ENCODE assay signal across 8 mouse cellular contexts in the genomic region with DNA sequence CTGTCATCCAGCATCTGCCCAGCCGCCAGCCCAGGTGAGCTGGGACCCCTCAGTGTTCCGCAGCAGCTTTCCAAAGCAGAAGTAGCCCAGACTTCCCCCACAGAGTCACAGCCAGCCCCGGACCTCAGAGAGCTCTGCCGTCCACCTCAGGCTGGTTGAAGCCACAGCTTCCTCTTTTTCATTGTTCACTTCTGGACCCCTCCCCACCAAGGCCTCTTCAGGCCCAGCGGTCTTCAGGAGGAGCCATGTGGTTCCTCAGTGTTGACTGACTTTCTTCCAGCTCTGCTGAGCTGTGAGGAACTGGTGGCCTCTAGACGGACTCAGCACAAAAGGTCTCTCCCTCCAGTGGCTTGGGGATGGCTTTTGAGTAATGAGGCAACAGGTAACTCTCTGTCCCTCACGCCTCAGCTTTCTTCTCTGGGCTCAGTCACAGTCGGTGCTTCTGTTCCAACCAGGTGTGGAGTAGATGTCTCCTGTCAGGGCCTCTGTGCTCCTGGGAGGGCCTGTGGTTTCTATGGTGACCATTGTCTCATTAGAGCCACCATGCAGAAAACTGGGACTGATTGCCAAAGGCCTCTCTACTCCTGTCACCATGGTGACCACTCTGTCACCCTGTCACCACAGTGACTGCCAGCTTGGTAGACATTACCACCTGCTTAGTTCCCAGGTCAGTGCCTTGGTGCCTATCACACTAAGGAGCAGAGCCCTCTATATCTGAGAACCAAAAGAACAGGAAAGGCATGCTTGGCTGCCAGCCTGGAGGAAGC. TPM values are rescaled to one million over a fixed set of nuclear protein-coding genes. Genes with fewer than 3 reads are reported as not detected.
A peak's percentile ranks its signal among the peaks of the same experiment; 100 is the strongest.
DNase-seq lines count a peak whose midpoint lies in the region; ATAC-seq and TF ChIP-seq lines count a peak whose summit lies in the region.

A gene (minus strand): TSS at position 496 of the 767 bp plus-strand sequence.

- no peak within 1 kb of the TSS for H3K4me3 ChIP-seq in forebrain, embryonic 14.5 days (ENCODE audit: low read depth, low read length)
- H3K4me3 ChIP-seq in liver, embryonic 16.5 days (ENCODE audit: low read depth, low read length), result no peak within 1 kb of the TSS
- no peak within 1 kb of the TSS for H3K4me3 ChIP-seq in kidney, adult 2 months (ENCODE audit: insufficient read depth, low read depth, low read length)

- no peaks in the 10 kb centered on the region for H3K27me3 ChIP-seq in forebrain, embryonic 14.5 days (replicated peaks; ENCODE audit: control insufficient read depth, insufficient read depth, low read length)
- no peaks in the 10 kb centered on the region for H3K27me3 ChIP-seq in liver, embryonic 16.5 days (ENCODE audit: control insufficient read depth, insufficient read depth, low read depth, low read length)
- H3K27me3 ChIP-seq in kidney, adult 2 months (replicated peaks; ENCODE audit: control insufficient read depth, insufficient read depth, low read length), result no peaks in the 10 kb centered on the region

- H3K4me1 ChIP-seq in forebrain, embryonic 14.5 days (ENCODE audit: control insufficient read depth, insufficient read depth, low read length), result peaks cover 5% of the 10 kb centered on the region
- H3K4me1 ChIP-seq in liver, embryonic 16.5 days (ENCODE audit: control insufficient read depth, low read depth, low read length), result peaks cover 1% of the 10 kb centered on the region
- peaks cover under 1% of the 10 kb centered on the region; the same call in 1 of the 2 replicates for H3K4me1 ChIP-seq in kidney, adult 2 months (ENCODE audit: control insufficient read depth, insufficient read depth, low read length)

- peak; percentile 40 for ATAC-seq in forebrain, embryonic 14.5 days
- peak; percentile 32; the same call in 1 of the 2 replicates for ATAC-seq in liver, embryonic 16.5 days (ENCODE audit: low read depth)
- no peak for ATAC-seq in inflammation-experienced regulatory T-cells, adult 6 months

- H3K36me3 ChIP-seq in forebrain, embryonic 14.5 days (ENCODE audit: control insufficient read depth, insufficient read depth, low read length), result no peaks in the 10 kb centered on the region
- H3K36me3 ChIP-seq in liver, embryonic 16.5 days (ENCODE audit: control insufficient read depth, insufficient read depth), result no peaks in the 10 kb centered on the region
- H3K36me3 ChIP-seq in kidney, adult 2 months (ENCODE audit: control insufficient read depth, insufficient read depth, low read length), result no peaks in the 10 kb centered on the region

- no peak within 1 kb of the TSS for H3K4me2 ChIP-seq in forebrain, embryonic 14.5 days (ENCODE audit: low read length)
- H3K4me2 ChIP-seq in liver, embryonic 16.5 days (ENCODE audit: low read depth, low read length), result no peak within 1 kb of the TSS

- no peak within 1 kb of the TSS for H3K27ac ChIP-seq in forebrain, embryonic 14.5 days (ENCODE audit: low read depth, low read length)
- peak within 1 kb of the TSS; percentile 12 for H3K27ac ChIP-seq in liver, embryonic 16.5 days (ENCODE audit: low read length)
- H3K27ac ChIP-seq in kidney, adult 2 months (ENCODE audit: insufficient read depth, low read depth, low read length), result no peak within 1 kb of the TSS

- no peak for DNase-seq in heart, adult 18-20 months
- DNase-seq in heart, postnatal 4 days, result no peak
- DNase-seq in B cell, adult 2 months, result peak; percentile 39 to 48
- DNase-seq in forebrain, embryonic 14.5 days (ENCODE audit: low spot score), result peak; percentile 45
- no peak for DNase-seq in MN1 (ENCODE audit: low spot score)
- no peak for DNase-seq in kidney, adult 2 months

- H3K9me3 ChIP-seq in forebrain, embryonic 14.5 days (replicated peaks; ENCODE audit: control insufficient read depth, low read length), result no peaks in the 10 kb centered on the region
- H3K9me3 ChIP-seq in liver, embryonic 16.5 days (replicated peaks; ENCODE audit: control insufficient read depth, low read length), result no peaks in the 10 kb centered on the region

- no peak for TF ChIP-seq POLR2A in kidney, adult 2 months (IDR thresholded peaks at IDR 0.05; ENCODE audit: low read depth, low read length)

- no peak for TF ChIP-seq CTCF in kidney, adult 2 months (conservative IDR thresholded peaks at IDR 0.05; ENCODE audit: insufficient read depth, insufficient read length, low read depth, low read length)

- H3K9ac ChIP-seq in forebrain, embryonic 14.5 days (ENCODE audit: low read length), result no peak within 1 kb of the TSS
- no peak within 1 kb of the TSS for H3K9ac ChIP-seq in liver, embryonic 16.5 days (ENCODE audit: low read depth, low read length)

- WGBS in forebrain, embryonic 14.5 days, result 42% methylated on average over 8 of the region's 8 CpGs
- WGBS in liver, embryonic 16.5 days (ENCODE audit: insufficient replicate concordance), result 19% methylated on average over 8 of the region's 8 CpGs
- 70% methylated on average over 8 of the region's 8 CpGs for WGBS in kidney, adult 2 months

RNA-seq across cellular contexts. Expression of the gene that starts here (rescaled TPM):
- 10 to 100 TPM; 15.4 to 18.5 TPM for total RNA-seq in heart, adult 18-20 months (2021)
- not detected for total RNA-seq in heart, postnatal 4 days (2021)
- 6.5 and 7.3 TPM in 2 replicates for polyA plus RNA-seq in forebrain, embryonic 14.5 days (2014; fragmentation: Nextera tagmentation; extraction: Ambion mirVana)
- 0.48 and 0.57 TPM in 2 replicates for polyA plus RNA-seq in liver, embryonic 16.5 days (2015; fragmentation: Nextera tagmentation; extraction: Ambion mirVana)
- not detected for polyA plus RNA-seq in inflammation-experienced regulatory T-cells, adult 6 months (2017; shearing (Covaris generic))
- polyA plus RNA-seq in kidney, adult 2 months (2012; rRNA removed), result 0.16 and 0.43 TPM in 2 replicates

Comparison
In these comparisons a context has a peak if more than half of its experiments do, and no peak if none do; other contexts are left out.
1. RNA of the gene that starts here (total RNA-seq): 15.4 to 18.5 TPM in heart, adult 18-20 months; not detected in heart, postnatal 4 days; every median in the first group is over 10 times any median in the second.
2. Peak in ATAC-seq and H3K27ac ChIP-seq in liver, embryonic 16.5 days; RNA of the gene not detected or under 1 TPM.
3. DNase-seq: peak in B cell, adult 2 months (2 of 2) and forebrain, embryonic 14.5 days (single experiment); none in heart, adult 18-20 months (0 of 2), heart, postnatal 4 days (single experiment), MN1 (single experiment) and kidney, adult 2 months (single experiment).